Mouse (Mus musculus): Measurements from ENCODE around the gene Tmprss12. TPM values are rescaled to one million over a fixed set of nuclear protein-coding genes. Genes with fewer than 3 reads are reported as not detected.
"Not testable (repeated sequence)": the region's sequence is repeated elsewhere in the genome, so short reads cannot be mapped to it uniquely, and the experiment has no call there.

Gene Tmprss12
- polyA plus RNA-seq, 2 experiments from 2014 or later, result not detected

DNA sequence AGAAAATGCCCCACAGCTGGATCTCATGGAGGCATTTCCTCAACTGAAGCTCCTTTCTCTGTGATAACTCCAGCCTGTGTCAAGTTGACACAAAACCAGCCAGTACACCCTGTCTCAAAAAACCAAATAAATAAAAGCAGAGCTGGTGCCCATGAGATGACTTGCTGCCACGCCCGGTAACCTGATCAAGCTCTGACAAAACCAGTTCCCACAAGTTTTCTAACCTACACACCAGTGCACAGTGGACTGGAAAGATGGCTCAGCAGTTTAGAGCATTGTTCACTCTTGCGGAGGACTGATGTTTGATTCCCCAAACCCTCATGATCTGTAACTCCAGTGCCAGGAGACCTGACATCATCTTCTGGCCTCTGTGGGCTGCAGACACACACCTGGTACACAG is 44.6 kb downstream of the Tmprss12 start:
- no peak for ATAC-seq

DNA sequence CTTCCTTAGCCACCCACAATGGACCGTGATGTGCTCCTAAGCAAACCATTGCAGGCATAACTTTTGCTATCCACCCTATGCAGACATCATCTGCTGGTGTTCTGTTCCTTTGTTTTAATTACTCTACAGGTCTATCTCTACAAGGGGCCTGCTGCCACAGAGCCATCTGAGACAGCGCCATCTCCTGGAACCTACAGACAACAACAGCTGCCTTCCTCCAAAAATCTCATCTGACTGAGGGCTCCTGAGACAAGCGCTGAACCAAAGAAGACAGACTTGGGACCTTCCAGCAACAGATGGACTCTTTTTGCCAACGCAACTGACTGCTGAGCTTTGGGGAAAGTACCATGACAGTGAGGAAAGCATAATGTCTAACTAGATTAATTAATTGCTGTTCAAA is 47.5 kb downstream of the Tmprss12 start:
- not testable (repeated sequence) for ATAC-seq

DNA sequence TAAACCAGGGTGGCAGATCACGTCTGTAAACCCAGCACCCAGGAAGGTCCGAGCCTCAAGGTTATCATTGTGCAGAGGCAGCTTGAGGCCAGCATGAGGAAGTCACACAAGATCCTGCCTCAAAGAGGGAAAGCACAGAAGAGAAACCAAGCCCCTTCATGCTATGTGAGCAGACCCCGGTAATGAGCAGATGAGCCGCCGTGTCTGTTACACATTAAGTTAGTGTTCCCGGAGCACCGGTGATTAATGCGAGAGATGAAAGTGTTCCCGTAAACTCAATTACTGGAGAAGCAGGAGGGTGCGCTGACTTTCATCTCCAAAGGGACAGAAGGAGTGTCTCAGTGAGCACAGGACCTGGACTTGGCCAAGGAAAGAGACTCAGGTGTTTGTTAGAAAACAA is 48.7 kb downstream of the Tmprss12 start:
- not testable (repeated sequence) for ATAC-seq

DNA sequence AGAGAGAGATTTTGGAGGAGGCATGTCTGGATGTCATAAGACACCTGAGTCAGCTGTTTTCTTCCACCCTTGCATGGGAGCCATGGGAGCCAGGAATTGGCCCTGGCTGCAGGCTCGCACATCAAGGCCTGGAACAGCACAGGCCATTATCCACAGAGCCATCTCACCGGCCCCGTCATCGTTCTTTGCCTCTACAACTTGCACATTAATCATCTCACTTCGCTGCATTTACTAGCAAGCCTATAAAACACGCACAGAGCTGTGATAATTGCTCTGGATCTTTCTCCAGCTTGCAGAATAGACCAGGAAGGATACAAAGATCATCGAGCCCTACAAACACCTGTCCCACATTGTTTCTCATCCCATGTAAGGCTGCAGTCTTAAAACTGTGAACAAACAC is 50.1 kb downstream of the Tmprss12 start:
- ATAC-seq, result no peak

DNA sequence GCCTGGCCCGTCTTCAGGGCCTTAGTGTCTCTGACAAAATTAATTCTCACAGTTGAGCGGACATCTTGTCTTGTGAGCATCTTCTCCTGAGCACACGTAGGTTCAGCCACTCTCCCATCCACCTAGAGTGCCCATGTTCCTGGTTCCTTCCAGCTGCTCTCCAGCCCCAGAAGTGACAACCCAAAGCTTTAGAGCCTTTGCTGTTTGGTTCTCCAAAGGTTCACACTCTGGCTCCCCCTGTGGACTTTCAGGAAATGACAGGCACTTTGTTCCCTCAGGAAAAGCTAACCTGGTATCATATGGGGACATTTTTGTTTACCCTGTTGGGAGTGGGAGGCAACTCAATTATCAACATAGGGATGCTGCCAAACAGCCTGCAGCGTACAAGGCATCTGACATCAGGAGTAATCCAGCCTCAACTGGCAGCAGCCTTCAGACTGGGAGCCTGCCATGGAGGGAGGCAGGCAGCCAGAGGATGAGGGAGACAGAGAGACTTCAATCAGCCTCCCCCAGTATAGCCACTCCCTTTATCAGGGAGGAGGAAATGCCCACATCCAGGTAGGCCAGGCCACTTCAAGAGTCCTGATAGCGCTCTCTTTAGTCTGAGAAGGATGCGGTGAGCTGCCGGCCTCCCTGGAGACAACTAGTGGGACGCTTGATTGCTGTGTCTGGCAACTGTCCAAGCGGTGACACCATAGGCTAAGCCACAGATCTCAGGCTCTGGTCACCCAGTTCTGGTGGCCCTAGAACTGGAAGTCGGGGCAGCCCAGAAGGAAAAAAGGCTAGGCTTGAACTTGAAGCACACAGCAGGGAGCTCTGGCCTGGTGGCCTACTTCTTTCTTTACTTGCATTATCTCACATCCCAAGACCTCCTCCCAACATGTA is 51.7 kb downstream of the Tmprss12 start:
- not testable (repeated sequence) for ATAC-seq

DNA sequence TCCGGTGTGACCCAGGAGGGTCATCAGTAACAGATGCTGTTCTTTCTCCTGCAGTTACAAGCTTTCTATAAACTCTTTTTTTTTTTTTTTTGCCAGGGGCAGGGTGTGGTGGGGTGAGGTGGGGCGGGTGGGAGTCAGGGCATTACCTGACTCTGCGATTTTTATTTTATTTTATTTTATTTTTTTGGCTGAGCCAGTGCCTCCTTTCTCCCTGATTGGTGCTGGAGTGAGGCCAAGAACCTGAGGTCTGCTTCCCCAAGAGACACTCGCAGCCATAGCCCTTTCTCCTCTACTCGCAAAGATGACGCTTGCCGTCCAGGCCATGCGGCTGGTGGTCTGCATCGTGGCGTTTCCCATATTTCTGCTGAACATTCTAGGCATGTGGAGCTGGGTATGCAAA is 54.0 kb downstream of the Tmprss12 start, which contains the start of gene Mettl7a3:
Gene Mettl7a3, plus strand, starts transcription at position 301 of the 400 bp plus-strand sequence.
- ATAC-seq, result no peak

DNA sequence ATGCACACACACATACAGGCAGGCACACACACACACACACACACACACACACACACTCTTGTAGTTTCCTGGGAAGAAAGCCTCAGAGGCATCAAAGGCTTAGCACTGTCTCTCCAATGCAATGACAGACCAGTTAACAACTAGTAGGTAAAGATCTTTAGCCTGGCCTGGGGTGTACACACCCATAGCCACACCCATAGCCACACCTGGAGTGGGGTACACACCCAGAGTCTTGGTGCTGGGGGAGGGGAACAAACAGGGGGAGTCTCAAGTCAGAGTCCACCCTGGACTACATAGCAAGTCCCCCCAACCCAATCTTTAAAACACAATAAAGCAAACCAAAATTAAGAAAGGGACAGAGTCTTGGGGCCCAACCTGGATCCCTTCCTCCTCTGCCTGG is 56.7 kb downstream of the Tmprss12 start:
- ATAC-seq, result not testable (repeated sequence)

DNA sequence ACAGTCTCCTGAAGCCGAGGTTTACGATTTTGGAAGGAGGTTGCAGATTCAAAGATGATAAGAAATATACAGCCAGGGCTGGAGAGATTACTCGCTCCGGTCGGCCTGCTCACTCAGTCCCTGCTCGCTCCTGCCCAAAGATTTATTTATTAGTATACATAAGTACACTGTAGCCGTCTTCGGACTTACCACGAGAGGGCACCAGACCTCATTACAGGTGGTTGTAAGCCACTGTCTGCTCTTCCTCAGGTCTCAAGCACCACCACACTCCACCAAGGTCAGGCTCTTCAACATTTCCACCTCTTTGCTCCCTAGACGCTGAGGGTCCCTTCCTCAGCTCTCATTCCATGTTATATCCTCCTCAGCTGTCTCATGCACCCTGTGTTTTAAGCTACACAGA is 57.2 kb downstream of the Tmprss12 start:
- peak; percentile 51 for ATAC-seq

DNA sequence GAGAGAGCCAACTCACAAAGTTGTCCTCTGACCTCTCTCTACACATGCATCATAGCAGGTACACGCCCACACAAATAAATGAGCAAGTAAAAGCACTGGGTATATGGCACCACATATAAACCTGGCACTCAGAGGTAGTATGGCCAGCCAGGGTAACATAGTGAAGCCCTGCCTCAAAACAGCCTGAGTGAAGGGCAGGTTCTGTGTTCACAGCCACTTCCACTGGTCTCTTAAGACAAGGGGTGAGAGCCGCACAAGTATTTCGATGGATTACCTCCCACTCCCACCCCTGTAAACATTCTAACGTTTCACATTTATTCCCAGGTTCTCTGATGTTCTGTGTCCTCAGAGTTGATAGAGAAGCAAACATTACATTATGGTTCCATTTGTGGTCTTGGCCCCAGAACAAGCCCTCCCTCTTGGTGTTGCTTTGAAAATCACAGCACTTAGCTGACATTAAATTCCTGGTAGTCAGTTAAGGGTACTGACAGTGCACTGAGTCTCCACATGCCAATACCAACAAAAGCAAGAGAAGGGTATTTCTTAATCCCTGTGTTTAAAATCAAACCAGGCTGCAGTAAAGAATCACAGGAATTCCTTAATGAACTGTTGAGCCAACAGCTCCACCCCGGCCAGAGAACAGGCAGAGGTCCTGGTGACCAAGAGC is 60.8 kb downstream of the Tmprss12 start:
- ATAC-seq, result not testable (repeated sequence)

Other genes with a start within 250 kb of the Tmprss12 start
- gene Dip2b, start 242.2 kb upstream of the Tmprss12 start, polyA plus RNA-seq (2017; shearing (Covaris generic)), result 10 to 100 TPM; 14.8 to 17.1 TPM
- gene Atf1, start 53.0 kb upstream of the Tmprss12 start, polyA plus RNA-seq (2017; shearing (Covaris generic)), result 10 to 100 TPM; 23.6 to 32.4 TPM
- gene Mettl7a1, start 23.3 kb downstream of the Tmprss12 start, polyA plus RNA-seq (2017; shearing (Covaris generic)), result 10 to 100 TPM in 1 of 2 experiments, 1 to 10 TPM in 1; 4.2 to 10.2 TPM
- gene Mettl7a3, start 54.1 kb downstream of the Tmprss12 start, polyA plus RNA-seq (2017; shearing (Covaris generic)), result under 1 TPM in 1 of 2 experiments, not detected in 1; 0.31 TPM
- gene Methig1, start 72.3 kb downstream of the Tmprss12 start, polyA plus RNA-seq (2017; shearing (Covaris generic)), result not detected
- gene Mettl7a2, start 72.4 kb downstream of the Tmprss12 start, polyA plus RNA-seq (2017; shearing (Covaris generic)), result not detected
- gene Higd1c, start 83.7 kb downstream of the Tmprss12 start, polyA plus RNA-seq (2017; shearing (Covaris generic)), result not detected
- gene Gm5475, start 141.3 kb downstream of the Tmprss12 start, polyA plus RNA-seq (2017; shearing (Covaris generic)), result not detected
- 10 to 100 TPM; 31.4 to 39.1 TPM for gene Slc11a2, start 144.2 kb downstream of the Tmprss12 start, polyA plus RNA-seq (2017; shearing (Covaris generic))
- gene Letmd1, start 188.2 kb downstream of the Tmprss12 start, polyA plus RNA-seq (2017; shearing (Covaris generic)), result 10 to 100 TPM; 52.3 to 82.7 TPM
- gene Csrnp2, start 214.7 kb downstream of the Tmprss12 start, polyA plus RNA-seq (2017; shearing (Covaris generic)), result 1 to 10 TPM; 1.8 to 2.5 TPM